Mouse (Mus musculus): Measurements from ENCODE around the gene Ric3. TPM values are rescaled to one million over a fixed set of nuclear protein-coding genes. Genes with fewer than 3 reads are reported as not detected.
"Not testable (repeated sequence)": the region's sequence is repeated elsewhere in the genome, so short reads cannot be mapped to it uniquely, and the experiment has no call there.

Ric3 gene
- total and polyA plus RNA-seq, 2 experiments from 2014 or later, result 42.1 to 65.0 TPM

DNA sequence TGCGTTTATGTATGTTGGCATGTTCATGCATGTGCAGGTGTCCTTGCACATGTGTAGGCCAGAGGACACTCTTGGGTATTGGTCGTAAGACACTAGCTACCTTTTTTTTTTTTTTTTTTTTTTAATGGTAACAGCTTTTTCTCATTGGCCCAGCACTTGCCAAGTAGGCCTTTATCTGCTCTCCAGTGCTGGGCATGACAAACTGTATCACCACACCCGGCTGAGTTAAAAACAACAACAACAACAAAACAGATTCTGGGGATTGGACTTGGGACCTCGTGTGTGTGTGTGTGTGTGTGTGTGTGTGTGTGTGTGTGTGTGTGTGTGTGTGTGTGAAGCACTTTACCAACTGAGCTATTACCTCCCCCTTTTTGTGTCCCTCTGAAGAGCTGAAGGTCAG is 13.5 kb upstream of the Ric3 start:
- 79% methylated on average over 4 of the region's 4 CpGs for WGBS
- Histone ChIP-seq H3K4me2 (ENCODE audit: low read depth, low read length, poor library complexity, severe bottlenecking) (no peak overlapping the region), H3K4me1 (ENCODE audit: insufficient read depth, low read length) (no peaks in the 10 kb centered on the region), H3K27ac (ENCODE audit: low read depth, low read length) (no peak overlapping the region), H3K9ac (replicated peaks; ENCODE audit: low read length, poor library complexity, severe bottlenecking) (no peak overlapping the region), H3K36me3 (ENCODE audit: insufficient read depth, low read length) (no peaks in the 10 kb centered on the region), H3K27me3 (ENCODE audit: insufficient read depth, low read length) (no peaks in the 10 kb centered on the region), H3K9me3 (ENCODE audit: low read length) (no peaks in the 10 kb centered on the region), H3K4me3 (ENCODE audit: low read depth, low read length) (no peak overlapping the region)
- ATAC-seq (ENCODE audit: low FRiP score) (no peak), DNase-seq (ENCODE audit: low spot score) (no peak)
- TF ChIP-seq CTCF (IDR thresholded peaks at IDR 0.05), result no peak

DNA sequence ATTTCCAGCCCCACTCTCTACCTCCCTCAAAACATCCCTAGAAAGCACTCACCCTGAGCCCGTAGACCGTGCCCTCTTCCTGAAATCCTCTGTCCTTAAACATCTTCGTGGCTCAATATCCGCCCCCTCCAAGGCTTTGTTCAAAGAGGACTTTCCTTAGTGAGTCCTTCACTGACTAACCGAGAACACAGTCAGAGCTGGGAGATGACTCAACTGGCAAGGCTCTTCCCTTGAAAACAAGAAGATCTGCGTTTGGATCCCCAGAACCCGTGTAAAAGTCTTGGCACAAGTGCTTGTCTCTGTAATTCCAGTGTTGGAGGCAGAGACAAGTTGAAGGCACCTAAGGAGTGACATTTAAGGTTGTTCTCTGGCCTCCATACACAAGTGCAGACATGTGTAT is 11.2 kb upstream of the Ric3 start:
- 86% methylated on average over 7 of the region's 7 CpGs for WGBS
- no peaks in the 10 kb centered on the region for H3K36me3 ChIP-seq (ENCODE audit: insufficient read depth, low read length)

DNA sequence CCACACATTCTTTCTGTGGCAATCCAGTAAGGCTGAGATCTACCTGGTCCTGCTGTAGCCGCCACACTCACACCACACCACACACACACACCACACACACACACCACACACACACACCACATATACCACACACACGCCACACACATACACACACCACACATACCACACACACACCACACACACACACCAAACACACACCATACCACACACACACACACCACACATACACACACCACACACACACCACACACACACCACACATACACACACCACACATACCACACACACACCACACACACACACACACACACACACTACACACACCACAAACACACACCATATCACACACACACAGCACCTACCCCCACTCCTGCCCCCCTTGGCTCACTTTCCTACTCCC is 8.2 kb upstream of the Ric3 start:
- not testable (repeated sequence) for H3K27me3 ChIP-seq (ENCODE audit: insufficient read depth, low read length); DNase-seq (ENCODE audit: low spot score); ATAC-seq (ENCODE audit: low FRiP score); H3K9me3 ChIP-seq (ENCODE audit: low read length); H3K36me3 ChIP-seq (ENCODE audit: insufficient read depth, low read length); H3K27ac ChIP-seq (ENCODE audit: low read depth, low read length); H3K4me1 ChIP-seq (ENCODE audit: insufficient read depth, low read length); H3K4me3 ChIP-seq (ENCODE audit: low read depth, low read length); H3K9ac ChIP-seq (replicated peaks; ENCODE audit: low read length, poor library complexity, severe bottlenecking); H3K4me2 ChIP-seq (ENCODE audit: low read depth, low read length, poor library complexity, severe bottlenecking)
- 100% methylated on average over 2 of the region's 2 CpGs for WGBS

More for the DNA sequence above, 11.2 kb upstream of the Ric3 start:
- no peaks in the 10 kb centered on the region for H3K4me1 ChIP-seq (ENCODE audit: insufficient read depth, low read length)
- no peaks in the 10 kb centered on the region for H3K9me3 ChIP-seq (ENCODE audit: low read length)
- no peak overlapping the region for H3K9ac ChIP-seq (replicated peaks; ENCODE audit: low read length, poor library complexity, severe bottlenecking)
- H3K27ac ChIP-seq (ENCODE audit: low read depth, low read length), result no peak overlapping the region
- H3K4me3 ChIP-seq (ENCODE audit: low read depth, low read length), result no peak overlapping the region
- ATAC-seq (ENCODE audit: low FRiP score), result no peak
- H3K27me3 ChIP-seq (ENCODE audit: insufficient read depth, low read length), result no peaks in the 10 kb centered on the region
- no peak for TF ChIP-seq CTCF (IDR thresholded peaks at IDR 0.05)
- DNase-seq (ENCODE audit: low spot score), result no peak
- H3K4me2 ChIP-seq (ENCODE audit: low read depth, low read length, poor library complexity, severe bottlenecking), result no peak overlapping the region

DNA sequence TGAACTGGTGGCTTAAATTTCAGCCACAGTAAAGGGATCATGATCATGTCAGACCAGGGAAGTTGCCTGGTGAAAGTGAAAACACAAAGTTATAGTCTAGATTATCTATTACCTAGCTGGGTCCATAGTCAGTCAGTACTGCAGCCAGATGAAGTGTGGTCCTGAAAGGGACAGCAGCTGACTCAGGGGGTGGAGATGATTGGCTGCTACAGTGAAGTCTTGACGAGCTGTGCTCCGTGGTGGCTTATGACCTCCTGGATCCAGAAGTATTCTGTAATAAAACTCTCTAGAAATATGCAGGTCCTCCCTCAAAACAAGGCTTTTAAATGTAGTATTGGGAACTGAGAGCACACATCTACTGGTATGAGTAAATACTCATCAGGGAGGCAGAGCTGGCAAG is 3.8 kb upstream of the Ric3 start:
- Histone ChIP-seq H3K9ac (replicated peaks; ENCODE audit: low read length, poor library complexity, severe bottlenecking) (no peak overlapping the region), H3K27me3 (ENCODE audit: insufficient read depth, low read length) (no peaks in the 10 kb centered on the region), H3K36me3 (ENCODE audit: insufficient read depth, low read length) (no peaks in the 10 kb centered on the region), H3K27ac (ENCODE audit: low read depth, low read length) (no peak overlapping the region), H3K4me3 (ENCODE audit: low read depth, low read length) (no peak overlapping the region), H3K9me3 (ENCODE audit: low read length) (no peaks in the 10 kb centered on the region), H3K4me1 (ENCODE audit: insufficient read depth, low read length) (peaks cover 3% of the 10 kb centered on the region; the same call in 1 of the 2 replicates), H3K4me2 (ENCODE audit: low read depth, low read length, poor library complexity, severe bottlenecking) (no peak overlapping the region)
- 32% methylated on average over 2 of the region's 2 CpGs for WGBS
- TF ChIP-seq CTCF (IDR thresholded peaks at IDR 0.05), result no peak
- DNase-seq (ENCODE audit: low spot score) (no peak), ATAC-seq (ENCODE audit: low FRiP score) (no peak)

DNA sequence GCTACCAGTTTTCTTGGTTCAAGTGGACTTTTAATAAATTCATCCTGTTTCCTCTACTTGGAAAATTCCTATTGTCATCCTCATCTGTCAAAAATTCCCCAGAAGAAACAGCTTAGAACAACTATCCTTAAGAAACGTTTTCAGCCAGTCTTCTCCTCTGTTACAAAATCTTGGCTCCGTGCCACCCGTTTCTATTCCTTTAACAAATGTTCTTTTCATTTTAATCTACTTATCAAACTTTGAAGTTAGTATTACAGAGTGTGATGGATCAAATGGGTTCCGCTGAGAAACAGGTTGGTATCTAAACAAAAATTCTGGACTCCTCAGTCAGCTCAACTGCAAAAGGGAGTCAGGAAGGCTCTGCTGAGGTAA is 668 bp upstream of the Ric3 start:
- Histone ChIP-seq H3K4me2 (ENCODE audit: low read depth, low read length, poor library complexity, severe bottlenecking) (peak overlapping the region; percentile 69), H3K36me3 (ENCODE audit: insufficient read depth, low read length) (no peaks in the 10 kb centered on the region), H3K9ac (replicated peaks; ENCODE audit: low read length, poor library complexity, severe bottlenecking) (no peak overlapping the region), H3K27me3 (ENCODE audit: insufficient read depth, low read length) (no peaks in the 10 kb centered on the region), H3K27ac (ENCODE audit: low read depth, low read length) (no peak overlapping the region), H3K9me3 (ENCODE audit: low read length) (no peaks in the 10 kb centered on the region), H3K4me1 (ENCODE audit: insufficient read depth, low read length) (peaks cover 3% of the 10 kb centered on the region; the same call in 1 of the 2 replicates), H3K4me3 (ENCODE audit: low read depth, low read length) (peak overlapping the region; percentile 79)
- 71% methylated on average over 4 of the region's 4 CpGs for WGBS
- TF ChIP-seq CTCF (IDR thresholded peaks at IDR 0.05), result no peak
- 0 out of 2 replicates have a peak, but pooled peaks have one; percentile 3 for ATAC-seq (ENCODE audit: low FRiP score)
- DNase-seq (ENCODE audit: low spot score), result no peak

DNA sequence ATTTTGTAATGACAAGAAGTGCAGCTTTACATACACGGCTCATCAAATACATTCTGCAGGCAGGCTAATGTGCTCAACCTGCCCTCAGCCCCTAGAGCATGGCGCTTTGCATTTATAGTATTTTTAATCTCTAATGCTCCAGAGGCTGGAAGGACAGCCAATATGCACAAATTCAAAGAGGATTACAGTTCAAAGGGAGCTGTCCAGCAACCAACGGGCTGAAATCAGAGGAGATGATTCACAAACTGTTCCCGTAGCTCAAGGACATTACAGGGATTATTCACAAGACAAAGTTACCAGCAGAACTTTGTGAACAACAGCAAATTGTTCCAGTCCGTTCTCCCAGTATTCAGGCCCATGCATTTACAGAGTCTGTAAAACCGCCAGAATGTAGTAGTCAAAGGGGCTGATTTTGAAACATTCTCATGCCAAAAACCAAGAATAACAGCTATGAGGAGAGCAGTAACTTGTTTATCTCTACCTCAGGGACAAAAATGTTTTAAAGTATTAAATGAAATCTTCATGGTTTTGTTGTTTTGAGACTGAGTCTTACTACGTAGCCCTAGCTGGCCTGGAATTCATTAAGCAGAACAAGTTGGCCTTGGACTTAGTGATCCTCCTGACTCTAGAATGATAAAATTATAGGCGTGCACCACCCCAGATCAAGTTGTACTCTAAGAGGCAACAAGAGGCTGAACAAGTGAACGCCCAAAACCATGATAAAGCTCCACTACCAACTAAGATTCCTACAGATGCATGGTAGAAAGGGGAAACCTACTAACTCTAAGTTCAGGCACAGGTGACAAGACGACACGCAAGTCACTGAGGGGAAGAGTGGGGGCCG is 640 bp downstream of the Ric3 start:
- peak overlapping the region; percentile 68 for H3K27ac ChIP-seq (ENCODE audit: low read depth, low read length)
- no peak for TF ChIP-seq CTCF (IDR thresholded peaks at IDR 0.05)
- peak overlapping the region; percentile 79 for H3K4me3 ChIP-seq (ENCODE audit: low read depth, low read length)
- H3K9me3 ChIP-seq (ENCODE audit: low read length), result no peaks in the 10 kb centered on the region
- H3K4me2 ChIP-seq (ENCODE audit: low read depth, low read length, poor library complexity, severe bottlenecking), result peak overlapping the region; percentile 69
- peaks cover 3% of the 10 kb centered on the region; the same call in 1 of the 2 replicates for H3K4me1 ChIP-seq (ENCODE audit: insufficient read depth, low read length)
- ATAC-seq (ENCODE audit: low FRiP score), result peak; percentile 50
- DNase-seq (ENCODE audit: low spot score), result no peak
- no peaks in the 10 kb centered on the region for H3K27me3 ChIP-seq (ENCODE audit: insufficient read depth, low read length)
- 9% methylated on average over 12 of the region's 12 CpGs for WGBS
- H3K9ac ChIP-seq (replicated peaks; ENCODE audit: low read length, poor library complexity, severe bottlenecking), result peak overlapping the region; percentile 73
- no peaks in the 10 kb centered on the region for H3K36me3 ChIP-seq (ENCODE audit: insufficient read depth, low read length)
